Mouse (Mus musculus) gastrocnemius, postnatal 14 days (tissue): Measurements from ENCODE around the gene Iqcc. TPM values are rescaled to one million over a fixed set of nuclear protein-coding genes. Genes with fewer than 3 reads are reported as not detected.

Experiments used
- DNase-seq: peaks from one replicate; pipeline ENCODE4 v3.0.0; 2021; ENCODE audit warnings: mixed read lengths
- intact Hi-C: fragments of 180-260 bp; cut with DNase I; formaldehyde crosslinking; loops from one replicate; pipeline ENCODE4 v1.15.1; 2025; ENCODE audit warnings: low total_unique reads
- total RNA-seq, 2 experiments: library from RNA; stranded (reverse); gene quantifications; 2 replicates each; pipeline ENCODE4 v1.2.3; 2021

The Iqcc gene
- total RNA-seq, 2 experiments from 2014 or later, result 10.4 to 11.8 TPM

DNA sequence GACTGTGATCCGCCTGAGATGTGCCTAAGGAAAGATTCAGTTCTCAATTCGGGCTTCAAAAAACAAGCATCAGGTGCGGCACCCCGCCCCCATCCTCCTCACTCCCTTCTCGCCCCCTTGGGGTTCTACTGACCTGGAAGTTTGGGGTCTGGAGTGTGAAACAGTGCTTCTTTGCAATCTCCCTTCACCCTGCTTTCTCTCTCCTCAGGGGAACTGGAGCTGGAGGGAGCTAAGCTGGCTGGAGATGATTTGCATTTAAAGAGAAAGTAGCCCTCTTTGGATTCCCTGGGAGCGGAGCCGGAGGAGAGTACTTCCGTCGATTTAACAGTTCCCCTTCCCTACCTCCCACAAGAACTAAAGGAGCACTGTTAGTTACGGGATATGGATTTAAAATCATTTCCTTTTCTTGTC is 4.8 kb upstream of the Iqcc start, which contains the start of gene Ccdc28b:
Ccdc28b (minus strand) TSS at position 267 of the 411 bp plus-strand sequence.
- peak; percentile 33 for DNase-seq

DNA sequence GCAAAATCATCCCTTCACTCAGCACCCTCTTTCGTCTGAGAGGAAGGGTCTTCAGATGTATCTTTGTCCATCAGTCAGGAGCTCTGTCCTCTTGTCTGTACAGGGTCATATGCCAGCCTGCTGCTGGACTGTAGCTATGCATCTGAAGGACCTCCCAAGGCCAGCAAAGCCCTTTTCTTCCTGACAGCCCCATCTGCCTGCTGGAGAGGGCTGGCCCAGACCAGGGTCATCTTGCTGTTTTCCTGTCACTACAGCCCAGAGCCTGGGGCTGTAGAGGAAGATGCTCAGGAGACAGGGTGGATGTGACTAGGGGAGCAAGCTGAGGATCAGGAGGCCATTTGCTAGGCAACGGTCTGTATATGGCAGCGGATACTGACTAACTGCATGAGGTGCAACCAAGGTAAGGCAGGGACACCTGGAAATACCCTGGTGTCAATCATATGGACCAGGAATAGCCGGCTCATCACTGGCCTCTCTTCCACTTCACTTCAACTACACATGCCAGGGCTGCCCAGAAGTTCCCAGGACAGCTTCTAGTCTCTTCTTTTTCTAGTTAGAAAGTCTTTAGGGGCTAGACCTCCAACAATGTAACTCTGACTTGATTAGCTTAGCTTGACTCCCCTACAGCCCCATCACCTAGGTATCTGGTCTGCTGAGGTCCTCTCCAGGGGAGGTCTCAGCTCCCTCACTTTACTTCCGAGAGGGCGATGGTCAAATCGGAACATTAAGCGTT is 4.1 kb upstream of the Iqcc start:
- intact Hi-C loops, result no loop called here
- no peak for DNase-seq

More for the DNA sequence above, 4.8 kb upstream of the Iqcc start, which contains the start of gene Ccdc28b:
- intact Hi-C loops, result no loop called here

DNA sequence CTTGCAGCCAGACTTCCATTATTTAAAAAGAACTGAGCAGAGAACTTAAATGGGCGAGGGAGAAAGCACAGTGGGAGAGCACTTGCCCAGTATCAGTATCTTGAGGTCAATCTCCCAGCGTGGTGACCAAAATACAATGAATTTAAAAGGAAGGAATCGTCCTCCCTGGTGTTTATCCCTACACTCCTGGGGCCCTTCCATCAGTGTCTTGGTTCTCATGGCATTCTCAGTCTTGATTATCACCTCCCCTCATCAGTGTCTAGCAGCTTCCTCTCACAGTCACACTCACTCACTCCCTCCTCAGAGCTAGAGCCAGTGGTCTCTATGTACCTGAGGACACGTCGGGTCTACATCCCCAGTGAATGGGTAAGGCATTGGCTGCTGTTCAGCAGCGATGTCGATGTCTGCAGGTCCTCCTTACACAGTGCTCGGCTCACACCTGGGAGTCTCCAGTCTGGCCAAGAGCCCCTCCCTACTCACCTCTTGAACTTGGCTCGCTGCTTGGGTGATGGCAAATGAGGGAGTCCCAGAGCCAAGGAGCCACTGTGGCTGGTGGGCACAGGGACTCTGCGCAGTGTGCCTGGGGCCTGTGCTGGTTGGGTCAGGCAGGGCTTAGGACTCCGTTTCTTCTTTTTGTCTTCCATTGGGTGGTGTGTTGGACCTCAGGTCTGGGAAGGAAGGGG is 3.4 kb upstream of the Iqcc start:
- intact Hi-C loops, result no loop called here
- no peak for DNase-seq

DNA sequence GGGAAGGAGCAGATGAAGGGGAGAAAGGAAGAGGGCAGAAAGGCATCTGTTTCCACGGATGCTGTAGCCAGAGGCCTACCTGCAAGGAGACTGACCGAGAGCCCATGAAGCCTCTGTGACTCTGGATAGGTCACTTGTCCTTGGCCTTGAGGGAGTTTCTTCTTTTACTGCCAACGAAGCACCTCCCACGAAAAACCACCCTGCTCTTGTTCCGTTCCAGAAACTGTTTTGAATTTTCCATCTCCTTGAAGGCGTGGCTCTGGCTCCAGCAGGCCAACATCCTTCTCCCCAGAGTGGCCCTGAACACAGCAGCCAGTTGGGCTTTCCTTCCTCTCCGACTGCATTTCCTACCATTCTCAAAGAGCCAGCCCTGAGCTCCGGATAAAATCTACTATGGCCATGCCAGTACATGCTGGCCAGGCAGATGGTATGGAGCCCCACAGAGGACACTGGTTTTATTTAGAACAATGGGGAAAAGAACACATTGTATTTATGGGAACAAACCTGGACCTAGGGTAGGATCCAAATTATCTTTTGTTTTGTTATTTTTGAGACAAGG is 2.5 kb upstream of the Iqcc start:
- intact Hi-C loops, result no loop called here
- peak; percentile 24 for DNase-seq

DNA sequence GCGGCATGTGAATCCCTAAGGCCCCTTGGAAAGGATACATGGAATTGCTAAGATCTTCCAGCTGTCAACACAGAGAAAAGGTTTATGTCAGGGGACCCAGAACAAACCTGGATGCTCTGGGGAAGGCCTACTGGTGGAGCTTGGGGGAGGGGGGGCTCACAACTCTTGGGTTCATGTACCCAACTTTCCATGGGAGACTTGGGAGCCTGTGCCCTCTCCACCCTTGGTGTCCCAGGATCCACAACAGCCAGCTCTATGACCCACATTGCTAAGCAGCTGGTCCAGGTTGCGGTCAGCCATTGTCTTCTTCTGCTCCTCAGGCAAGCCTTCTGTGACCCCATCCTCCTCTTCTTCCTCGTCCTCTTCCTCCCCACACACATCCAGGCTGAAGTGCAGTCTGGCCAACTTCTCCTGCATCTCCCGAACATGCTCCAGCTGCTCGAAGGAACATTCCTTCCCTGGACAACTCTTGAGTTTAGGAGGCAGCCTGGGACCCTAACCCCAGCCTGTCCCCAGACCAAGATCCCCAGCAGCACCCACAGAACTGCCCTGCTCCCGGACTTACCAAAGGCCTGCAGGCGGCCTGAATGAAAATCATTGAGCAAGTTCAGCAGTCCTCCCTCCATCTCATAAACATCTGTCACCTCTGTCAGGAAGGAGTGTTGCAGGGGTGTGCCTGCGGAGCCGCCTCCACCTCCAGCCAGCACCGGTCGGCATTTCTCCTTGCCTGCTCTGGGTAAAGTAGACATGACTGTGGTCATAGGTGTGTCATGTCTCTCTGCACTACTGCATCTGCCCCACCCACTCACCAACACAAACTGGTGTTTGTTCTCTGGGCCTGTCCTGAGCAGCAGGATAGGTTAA is 1.8 kb upstream of the Iqcc start:
- intact Hi-C loops, result no loop called here
- no peak for DNase-seq

DNA sequence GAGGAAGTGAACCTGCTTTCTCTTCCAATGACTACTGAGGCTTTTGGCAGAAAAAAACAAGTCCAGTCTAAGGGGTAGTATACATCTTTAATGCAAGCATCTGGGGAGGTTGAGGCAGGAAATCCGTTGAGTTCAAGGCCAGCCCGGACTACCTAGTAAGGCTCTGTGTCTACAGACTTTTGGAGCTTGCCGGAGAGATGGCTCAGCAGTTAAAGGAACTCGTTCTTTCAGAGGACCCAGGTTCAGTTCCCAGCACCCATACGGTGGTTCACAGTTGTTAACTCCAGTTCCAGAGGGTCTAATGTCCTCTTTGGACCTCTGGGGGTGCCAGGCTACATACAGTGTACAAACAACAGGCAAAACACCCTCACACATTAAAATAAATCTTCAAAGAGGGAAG is 868 bp downstream of the Iqcc start:
- DNase-seq, result no peak
- intact Hi-C loops, result loop anchor here (10.0 kb wide), 1 partner anchor 73 kb away; the partner anchor contains the start of gene Hdac1

DNA sequence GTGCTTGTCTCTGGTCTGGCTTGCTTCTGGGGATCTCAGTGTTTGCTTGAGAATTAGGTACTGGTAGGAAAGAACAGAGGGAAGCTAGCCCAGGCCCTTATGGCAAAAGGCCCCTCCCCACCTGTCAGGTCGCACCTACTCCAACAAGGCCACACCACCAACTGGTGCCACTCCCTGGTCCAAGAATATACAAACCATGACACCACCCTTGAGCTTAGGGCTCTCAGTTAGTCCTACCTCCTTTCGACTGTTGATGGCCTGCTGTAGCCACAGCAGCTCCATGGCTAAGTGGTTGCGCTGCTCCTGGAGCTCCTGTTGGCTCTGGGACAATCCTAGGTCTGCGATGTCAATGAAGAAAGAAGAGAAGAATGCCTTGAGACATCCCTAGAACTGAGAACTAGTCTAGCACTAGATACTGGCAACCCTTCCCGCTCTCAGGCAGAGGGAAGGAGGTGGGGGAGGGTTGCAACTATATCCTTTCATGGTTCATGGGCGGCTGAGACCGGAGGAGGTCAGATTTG is 1.7 kb downstream of the Iqcc start:
- intact Hi-C loops, result loop anchor here (10.0 kb wide), 1 partner anchor 72 kb away; the partner anchor contains the start of gene Hdac1
- no peak for DNase-seq

DNA sequence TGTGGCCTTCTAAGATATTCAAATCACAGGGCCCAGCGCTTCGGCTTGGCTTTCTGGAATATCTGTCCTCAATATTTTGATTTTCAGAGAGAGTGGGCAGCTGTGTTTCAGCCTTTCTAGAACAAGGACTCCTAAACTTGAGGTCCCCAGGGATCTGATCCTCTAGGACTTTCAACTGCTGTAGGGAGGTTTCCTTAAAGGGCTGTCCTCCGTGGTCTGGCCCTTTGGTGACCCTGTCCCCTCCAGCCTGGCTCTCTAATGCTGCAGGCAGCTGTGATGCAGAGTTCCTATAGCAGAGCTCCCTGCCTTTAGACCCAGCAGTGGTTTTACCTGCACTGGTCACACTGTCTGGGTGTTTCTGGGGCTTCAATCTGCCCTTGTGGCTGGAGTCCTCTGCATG is 2.3 kb downstream of the Iqcc start:
- intact Hi-C loops, result loop anchor here (10.0 kb wide), 1 partner anchor 72 kb away; the partner anchor contains the start of gene Hdac1
- DNase-seq, result no peak

DNA sequence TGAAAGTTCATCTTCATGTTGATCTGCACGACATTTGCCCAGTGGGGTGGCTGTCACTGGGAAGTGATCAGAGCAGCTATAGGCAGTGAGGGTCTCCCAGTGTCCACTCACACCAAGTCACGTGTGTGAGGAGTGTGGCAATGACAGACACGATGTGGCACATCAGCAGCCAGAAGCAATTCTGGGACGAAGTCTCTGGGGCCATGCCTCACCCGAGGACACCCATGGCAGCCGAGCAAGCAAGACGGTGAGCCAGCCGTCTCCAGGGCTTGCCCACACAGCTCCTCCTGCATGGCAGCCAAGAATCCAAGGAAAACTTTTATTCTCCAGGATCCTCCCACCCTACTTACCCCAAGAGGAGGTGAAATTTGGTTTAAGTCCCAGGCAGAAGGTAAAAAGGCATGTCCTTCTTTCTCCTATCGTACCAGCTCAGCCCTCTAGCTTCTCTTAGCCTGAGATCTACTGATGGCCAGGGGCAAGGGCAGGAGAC is 3.1 kb downstream of the Iqcc start:
- intact Hi-C loops, result loop anchor here (10.0 kb wide), 1 partner anchor 71 kb away; the partner anchor contains the start of gene Hdac1
- no peak for DNase-seq

DNA sequence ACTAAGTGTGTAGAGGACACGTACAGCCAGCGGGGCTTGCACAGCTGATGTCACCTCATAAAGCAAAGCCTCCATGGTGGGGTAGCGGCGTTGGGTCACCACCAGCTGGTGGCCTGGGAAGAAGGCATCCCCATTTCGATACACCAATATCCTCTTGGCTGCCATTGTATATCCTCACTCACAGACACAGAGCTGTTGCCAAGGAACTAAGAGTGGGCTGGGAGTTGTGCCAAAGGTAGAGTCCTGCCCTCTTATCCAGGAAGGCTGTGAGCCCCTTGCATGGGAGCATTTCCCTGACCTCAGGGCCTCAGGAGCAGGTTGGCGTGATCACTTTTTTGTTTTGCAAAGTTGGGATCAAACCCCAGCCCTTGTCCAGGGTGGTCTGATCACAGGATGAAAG is 4.8 kb downstream of the Iqcc start, which contains the start of gene Dcdc2b:
Dcdc2b (minus strand) TSS at position 165 of the 400 bp plus-strand sequence.
- intact Hi-C loops, result loop anchor here (10.0 kb wide), 1 partner anchor 69 kb away; the partner anchor contains the start of gene Hdac1
- DNase-seq, result no peak

DNA sequence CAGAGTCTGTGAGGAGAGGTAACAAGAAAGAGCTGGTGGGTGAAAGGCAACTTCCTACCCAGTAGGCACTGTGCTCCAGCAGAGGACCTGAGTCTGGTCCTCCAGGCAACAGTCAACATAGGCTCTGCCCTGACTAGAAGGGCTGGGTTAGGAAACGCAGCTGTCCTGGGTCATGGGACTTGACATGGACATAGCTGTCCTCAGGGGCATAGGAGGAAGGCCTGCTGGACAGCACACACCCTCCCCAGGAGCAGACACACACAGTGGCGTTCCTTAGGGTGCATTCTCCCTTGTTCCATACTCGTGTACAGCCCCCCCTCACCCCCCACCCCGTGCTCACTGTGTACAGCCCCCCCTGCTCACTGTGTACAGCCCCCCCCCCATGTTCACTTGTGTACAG is 8.4 kb downstream of the Iqcc start:
- intact Hi-C loops, result loop anchor here (10.0 kb wide), 1 partner anchor 66 kb away; the partner anchor contains the start of gene Hdac1
- no peak for DNase-seq

DNA sequence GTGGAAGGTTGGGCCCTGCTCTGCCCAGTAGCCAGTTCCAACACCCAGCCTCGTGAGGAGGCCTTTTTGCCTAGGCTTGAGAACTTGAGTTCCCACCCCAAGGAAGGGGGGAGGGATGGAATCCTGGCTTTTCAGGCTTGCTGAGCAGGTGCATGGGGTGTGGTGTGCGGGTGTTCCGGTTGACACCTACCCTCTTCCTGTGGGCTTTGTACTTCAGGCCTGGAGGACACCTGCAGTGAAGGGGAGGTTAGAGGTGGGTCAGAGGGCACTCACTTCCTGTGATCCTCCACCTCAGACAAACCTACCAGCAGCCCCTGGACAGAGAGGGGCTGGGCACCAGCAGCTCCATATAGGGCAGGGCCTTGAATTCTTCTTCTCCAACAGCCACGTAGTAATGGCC is 8.9 kb downstream of the Iqcc start:
- no peak for DNase-seq

DNA sequence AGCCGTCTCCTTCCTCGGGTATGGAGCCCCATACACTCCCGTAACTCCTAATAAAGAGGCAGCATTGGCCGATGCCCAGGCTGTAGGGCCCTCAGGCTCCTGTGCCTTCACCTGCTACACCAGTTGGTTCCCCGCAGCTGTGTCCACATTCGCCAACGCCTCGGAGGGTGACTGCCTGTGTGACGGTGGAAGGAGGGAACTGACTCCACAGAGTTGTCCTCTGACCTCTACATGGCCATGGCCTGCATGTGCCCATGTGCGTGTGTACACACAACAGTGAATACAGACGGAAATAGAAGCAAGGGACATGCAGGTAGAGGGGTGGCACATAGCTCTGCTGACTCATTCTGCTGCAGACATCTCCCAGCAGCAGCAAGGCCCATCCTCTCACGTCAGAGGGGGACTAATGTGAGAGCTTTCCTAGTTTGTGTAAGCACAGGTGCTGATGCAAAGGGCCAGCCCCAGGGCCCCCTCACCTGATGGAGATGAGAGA is 9.7 kb downstream of the Iqcc start:
- no peak for DNase-seq
- intact Hi-C loops, result no loop called here

More for the DNA sequence above, 8.9 kb downstream of the Iqcc start:
- intact Hi-C loops, result loop anchor here (10.0 kb wide), 1 partner anchor 65 kb away; the partner anchor contains the start of gene Hdac1

DNA sequence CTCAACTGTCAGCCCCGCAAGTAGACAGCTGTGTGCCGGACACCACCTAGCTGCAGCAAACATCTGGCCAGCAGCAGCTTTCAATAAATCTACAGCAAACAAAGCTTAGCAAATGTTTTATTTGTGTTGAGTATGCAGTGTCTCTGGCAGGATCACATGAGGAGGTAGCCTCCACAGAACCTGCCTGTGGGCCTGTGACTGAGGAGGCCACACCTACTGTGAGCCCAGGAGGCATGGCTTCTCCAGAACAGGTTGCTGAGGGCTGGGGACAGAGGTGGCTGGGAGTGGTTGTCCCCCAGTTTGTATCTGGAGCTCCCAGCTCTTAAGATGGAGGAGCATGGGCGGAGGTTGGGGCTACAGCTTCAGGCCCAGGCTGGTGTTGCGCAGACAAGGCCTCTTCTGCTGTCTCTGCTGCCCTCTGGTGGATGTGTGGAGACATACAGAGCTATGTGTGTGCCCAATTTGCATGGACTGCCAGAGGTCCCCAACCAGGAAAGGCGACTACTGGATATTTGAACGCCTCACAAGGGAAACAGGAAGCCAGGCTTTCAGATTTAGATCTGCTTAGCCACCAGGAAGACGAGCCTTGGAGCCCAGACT is 10.4 kb downstream of the Iqcc start:
- intact Hi-C loops, result no loop called here
- peak; percentile 82 for DNase-seq

DNA sequence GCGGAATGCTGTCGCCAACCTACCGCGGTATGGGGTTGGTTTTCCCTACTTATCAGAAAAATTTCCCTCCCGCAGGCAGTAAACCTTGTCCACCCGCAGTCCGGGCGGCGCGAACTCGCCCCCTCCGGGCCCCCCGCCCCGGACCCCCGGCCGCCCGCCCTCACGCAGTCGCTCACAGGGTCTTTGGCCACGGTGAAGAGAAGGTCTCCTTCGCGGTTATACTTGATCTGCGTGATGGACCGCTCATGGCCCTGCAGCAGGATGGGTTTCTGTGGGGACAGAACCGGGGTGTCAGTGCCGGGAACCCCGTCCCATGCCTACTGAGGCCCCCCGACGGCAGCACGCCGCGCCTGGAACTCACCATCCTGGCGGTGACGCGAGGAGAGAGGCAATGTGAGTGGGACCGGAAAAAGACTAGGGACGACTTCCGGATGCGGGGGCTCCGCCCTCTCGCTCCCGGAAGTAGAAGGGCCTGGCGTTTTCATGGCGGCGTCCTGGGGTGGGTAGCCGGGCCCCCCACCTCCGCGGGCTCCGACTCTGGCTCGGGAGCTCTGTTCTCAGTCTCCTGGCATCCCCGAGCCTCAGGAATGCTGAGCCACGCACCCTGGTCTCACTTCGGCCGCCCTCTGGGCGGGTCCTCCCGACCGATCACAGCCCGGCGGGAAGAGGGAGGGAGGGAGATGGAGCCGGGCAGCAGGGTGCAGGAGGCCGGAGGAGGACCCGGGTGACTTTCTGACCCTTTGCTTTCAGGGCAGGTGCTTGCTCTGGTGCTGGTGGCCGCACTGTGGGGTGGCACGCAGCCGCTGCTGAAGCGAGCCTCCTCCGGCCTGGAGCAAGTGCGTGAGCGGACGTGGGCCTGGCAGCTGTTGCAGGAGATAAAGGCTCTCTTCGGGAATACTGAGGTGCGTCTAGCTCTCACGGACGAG is 18.4 kb downstream of the Iqcc start, which contains the start of the genes Eif3i and Tmem234:
Eif3i (minus strand) TSS at position 416 of the 926 bp plus-strand sequence.
Tmem234 (plus strand) TSS at position 436 of the 926 bp plus-strand sequence.
- DNase-seq, result peak; percentile 82
- intact Hi-C loops, result no loop called here

DNA sequence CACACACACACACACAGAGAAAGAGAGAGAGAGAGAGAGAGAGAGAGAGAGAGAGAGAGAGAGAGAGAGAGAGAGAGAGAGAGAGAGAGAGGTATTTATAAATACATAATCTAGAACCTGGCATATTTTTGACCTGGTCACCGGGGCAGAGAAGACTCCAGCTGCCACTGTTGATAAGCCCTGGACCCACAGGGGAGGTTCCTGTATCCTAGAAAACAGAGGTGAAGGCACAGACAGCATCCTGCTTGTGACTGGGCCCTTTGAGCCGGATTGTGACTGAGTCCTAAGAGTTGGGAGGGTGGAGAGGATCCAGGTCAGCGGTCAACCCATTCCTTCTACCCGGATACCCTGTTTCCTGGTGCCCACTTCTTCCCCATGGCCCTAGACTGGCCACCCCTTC is 30.0 kb downstream of the Iqcc start:
- no peak for DNase-seq
- intact Hi-C loops, result no loop called here

DNA sequence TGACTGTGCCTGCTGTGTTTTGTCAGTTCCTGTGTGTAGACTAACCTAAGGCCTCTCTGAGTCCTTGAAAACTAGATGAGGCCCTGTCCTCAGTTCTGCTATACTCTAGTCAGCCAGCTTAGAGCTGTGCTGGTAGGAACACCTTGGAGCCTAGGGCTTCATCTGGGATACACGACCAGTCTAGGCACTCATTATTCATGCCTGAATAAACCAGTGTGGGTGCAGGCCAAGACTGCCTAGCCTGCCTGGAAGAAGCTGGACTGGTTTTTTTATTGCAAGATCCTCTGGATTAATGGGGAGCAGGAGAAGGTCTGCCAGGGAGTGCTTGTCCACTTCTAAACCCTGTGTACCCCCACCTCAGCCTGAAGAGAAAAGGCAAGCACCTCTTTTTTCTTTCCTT is 32.0 kb downstream of the Iqcc start:
- intact Hi-C loops, result no loop called here

More for the DNA sequence above, 32.0 kb downstream of the Iqcc start:
- DNase-seq, result no peak
